Mouse (Mus musculus) left cerebral cortex, postnatal 10 days (tissue): ENCODE measurements around the gene Klhl12. TPM values are rescaled to one million over a fixed set of nuclear protein-coding genes. Genes with fewer than 3 reads are reported as not detected.
"Not testable (repeated sequence)": the region's sequence is repeated elsewhere in the genome, so short reads cannot be mapped to it uniquely, and the experiment has no call there.

ENCODE experiments used
- DNase-seq, 2 experiments: peaks; one replicate each; pipeline ENCODE4 v3.0.0; 2021 to 2022; ENCODE audit warnings: low spot score in 2 of 2, mixed read lengths in 1 of 2; ENCODE audit errors: extremely low spot score in 1 of 2
- intact Hi-C: fragments of 180-260 bp; cut with DNase I; formaldehyde crosslinking; loops from one replicate; pipeline ENCODE4 v1.15.1; 2025
- total RNA-seq, 2 experiments: library from RNA; stranded (reverse); gene quantifications; 2 replicates each; pipeline ENCODE4 v1.2.3; 2021

Klhl12 gene
- total RNA-seq, 2 experiments from 2014 or later = 36.0 to 36.4 TPM

- DNase-seq = no peak
- intact Hi-C loops = no loop called here
Observed at GRCm38 (mm10) chr1:134442394-134442793, 12.9 kb upstream of the Klhl12 start.

GRCm38 (mm10) chr1:134443288-134443687, 12.0 kb upstream of the Klhl12 start:
- intact Hi-C loops, DNase-seq: not testable (repeated sequence)

- intact Hi-C loops = no loop called here
- DNase-seq = no peak
Observed at GRCm38 (mm10) chr1:134445418-134445817, 9.9 kb upstream of the Klhl12 start.

- intact Hi-C loops, DNase-seq: not testable (repeated sequence)
Observed at GRCm38 (mm10) chr1:134448537-134448936, 6.8 kb upstream of the Klhl12 start.

GRCm38 (mm10) chr1:134450201-134450600, 5.1 kb upstream of the Klhl12 start:
- intact Hi-C loops = no loop called here
- DNase-seq = no peak

GRCm38 (mm10) chr1:134450986-134451385, 4.3 kb upstream of the Klhl12 start:
- intact Hi-C loops = no loop called here
- DNase-seq = peak; percentile 16 to 32

GRCm38 (mm10) chr1:134456060-134456459, 729 bp downstream of the Klhl12 start:
- DNase-seq = no peak
- intact Hi-C loops = no loop called here

- DNase-seq = no peak
- intact Hi-C loops = no loop called here
Observed at GRCm38 (mm10) chr1:134458139-134458727, 2.9 kb downstream of the Klhl12 start.

- intact Hi-C loops = no loop called here
- no peak for DNase-seq
Observed at GRCm38 (mm10) chr1:134460294-134461284, 5.3 kb downstream of the Klhl12 start.

- intact Hi-C loops = no loop called here
- no peak for DNase-seq
Observed at GRCm38 (mm10) chr1:134484623-134485022, 29.3 kb downstream of the Klhl12 start.

- DNase-seq = no peak
- intact Hi-C loops = loop anchor here (10.0 kb wide), 1 partner anchor 124 kb away; no protein-coding TSS in a partner anchor
Observed at GRCm38 (mm10) chr1:134490903-134491801, 35.8 kb downstream of the Klhl12 start.

- intact Hi-C loops = loop anchor here (10.0 kb wide), 1 partner anchor 123 kb away; no protein-coding TSS in a partner anchor
- DNase-seq = no peak
Observed at GRCm38 (mm10) chr1:134492276-134492675, 36.9 kb downstream of the Klhl12 start.

- intact Hi-C loops = loop anchor here (10.0 kb wide), 1 partner anchor 121 kb away; no protein-coding TSS in a partner anchor
- peak in 1 of 2 experiments; percentile 22 for DNase-seq
Observed at GRCm38 (mm10) chr1:134493496-134493895, 38.2 kb downstream of the Klhl12 start.

- intact Hi-C loops = loop anchor here (10.0 kb wide), 1 partner anchor 121 kb away; no protein-coding TSS in a partner anchor
- DNase-seq = no peak
Observed at GRCm38 (mm10) chr1:134493956-134494355, 38.6 kb downstream of the Klhl12 start.

- DNase-seq = peak; percentile 97 to 99
- intact Hi-C loops = loop anchor here (10.0 kb wide), 1 partner anchor 120 kb away; no protein-coding TSS in a partner anchor
Observed at GRCm38 (mm10) chr1:134494428-134495215, 39.3 kb downstream of the Klhl12 start, which contains the start of gene Rabif. TSS of gene Rabif (plus strand) at chr1:134494648.

GRCm38 (mm10) chr1:134495216-134495539, 39.8 kb downstream of the Klhl12 start:
- no peak for DNase-seq
- intact Hi-C loops = loop anchor here (10.0 kb wide), 1 partner anchor 120 kb away; no protein-coding TSS in a partner anchor

- no peak for DNase-seq
- intact Hi-C loops = loop anchor here (10.0 kb wide), 1 partner anchor 119 kb away; no protein-coding TSS in a partner anchor
Observed at GRCm38 (mm10) chr1:134495991-134496390, 40.7 kb downstream of the Klhl12 start.

GRCm38 (mm10) chr1:134500916-134501315, 45.6 kb downstream of the Klhl12 start:
- intact Hi-C loops = no loop called here
- DNase-seq = no peak
